Mouse (Mus musculus) heart, embryonic 15.5 days (tissue): ENCODE measurements around the gene Pqlc3. TPM values are rescaled to one million over a fixed set of nuclear protein-coding genes. Genes with fewer than 3 reads are reported as not detected.

Experiments
- ATAC-seq: fragments of 200-750 bp; cut with Nextera tagmentation; replicated peaks from 2 replicates; pipeline ENCODE4 v1.8.0; 2017; ENCODE audit warnings: low read depth, moderate TSS enrichment; ENCODE audit not compliant: insufficient number of reproducible peaks, insufficient read depth, low FRiP score
- H3K27ac ChIP-seq: fragments of 300-500 bp; sonication (generic); 2 replicates; pipeline ENCODE4 v1.5.1; 2015; ENCODE audit warnings: mild to moderate bottlenecking, inconsistent platforms
- H3K27me3 ChIP-seq: fragments of 300-500 bp; sonication (generic); 2 replicates; pipeline ENCODE4 v1.6.1; 2015; ENCODE audit warnings: inconsistent platforms
- H3K36me3 ChIP-seq: fragments of 300-500 bp; sonication (generic); 2 replicates; pipeline ENCODE4 v1.6.1; 2015; ENCODE audit warnings: mild to moderate bottlenecking, inconsistent platforms
- H3K4me1 ChIP-seq: fragments of 300-500 bp; sonication (generic); replicated peaks from 2 replicates; pipeline ENCODE4 v1.6.1; 2015; ENCODE audit warnings: inconsistent platforms
- H3K4me2 ChIP-seq: fragments of 300-500 bp; sonication (generic); 2 replicates; pipeline ENCODE4 v1.6.1; 2015; ENCODE audit warnings: inconsistent platforms, mild to moderate bottlenecking, moderate library complexity
- H3K4me3 ChIP-seq: fragments of 300-500 bp; sonication (generic); 2 replicates; pipeline ENCODE4 v1.5.1; 2015; ENCODE audit warnings: mild to moderate bottlenecking, inconsistent platforms
- H3K9ac ChIP-seq: fragments of 300-500 bp; sonication (generic); 2 replicates; pipeline ENCODE4 v1.6.1; 2015; ENCODE audit warnings: mild to moderate bottlenecking, inconsistent platforms
- H3K9me3 ChIP-seq: fragments of 300-500 bp; sonication (generic); replicated peaks from 2 replicates; pipeline ENCODE4 v1.6.1; 2016; ENCODE audit warnings: inconsistent platforms
- WGBS: fragments of 180-500 bp; shearing (Covaris S2); methylation state at CpG from one replicate; pipeline ENCODE4 v1.1.7; 2015; ENCODE audit warnings: mixed read lengths; 5-methylcytosine and 5-hydroxymethylcytosine counted together
- polyA plus RNA-seq: library from polyadenylated mRNA; unstranded; fragments of >200 nt; fragmentation: Nextera tagmentation; extraction: Ambion mirVana; gene quantifications from 2 replicates; pipeline ENCODE4 v1.2.1, GENCODE M21; 2015

Pqlc3 gene
- polyA plus RNA-seq, 1 experiment from 2014 or later = 4.0 TPM

GRCm38 (mm10) chr12:17000628-17001027, 420 bp upstream of the Pqlc3 start:
- Histone ChIP-seq H3K27ac (no peak overlapping the region), H3K4me3 (peak overlapping the region; percentile 74; the same call in 1 of the 2 replicates), H3K4me2 (peak overlapping the region; percentile 95; the same call in 1 of the 2 replicates), H3K4me1 (peaks cover 16% of the 10 kb centered on the region), H3K36me3 (no peaks in the 10 kb centered on the region), H3K9ac (no peak overlapping the region), H3K27me3 (peaks cover 9% of the 10 kb centered on the region), H3K9me3 (no peaks in the 10 kb centered on the region)
- WGBS = 58% methylated on average over 6 of the region's 6 CpGs
- no peak for ATAC-seq

- Histone ChIP-seq H3K4me2 (peak overlapping the region; percentile 95), H3K9ac (peak overlapping the region; percentile 54; the same call in 1 of the 2 replicates)
Measured at GRCm38 (mm10) chr12:16999146-16999545, 1.1 kb downstream of the Pqlc3 start.

GRCm38 (mm10) chr12:16996886-16997462, 3.2 kb downstream of the Pqlc3 start:
- Histone ChIP-seq H3K4me1 (peaks cover 16% of the 10 kb centered on the region), H3K9me3 (no peaks in the 10 kb centered on the region), H3K36me3 (no peaks in the 10 kb centered on the region; the same call in 1 of the 2 replicates), H3K27me3 (peaks cover 7% of the 10 kb centered on the region), H3K4me3 (no peak overlapping the region), H3K9ac (no peak overlapping the region), H3K4me2 (no peak overlapping the region), H3K27ac (no peak overlapping the region)
- 85% methylated on average over 5 of the region's 5 CpGs for WGBS
- ATAC-seq = no peak

More at GRCm38 (mm10) chr12:16999146-16999545, 1.1 kb downstream of the Pqlc3 start:
- no peak overlapping the region for H3K27ac ChIP-seq
- no peak for ATAC-seq
- H3K9me3 ChIP-seq = no peaks in the 10 kb centered on the region
- no peaks in the 10 kb centered on the region; the same call in 1 of the 2 replicates for H3K36me3 ChIP-seq
- H3K4me1 ChIP-seq = peaks cover 16% of the 10 kb centered on the region
- 5% methylated on average over 10 of the region's 10 CpGs for WGBS
- H3K4me3 ChIP-seq = peak overlapping the region; percentile 74
- H3K27me3 ChIP-seq = peaks cover 9% of the 10 kb centered on the region

- Histone ChIP-seq H3K9me3 (no peaks in the 10 kb centered on the region), H3K4me1 (peaks cover 16% of the 10 kb centered on the region), H3K27ac (no peak overlapping the region), H3K4me2 (no peak overlapping the region), H3K9ac (no peak overlapping the region), H3K27me3 (peaks cover 6% of the 10 kb centered on the region; the same call in 1 of the 2 replicates), H3K4me3 (no peak overlapping the region), H3K36me3 (no peaks in the 10 kb centered on the region; the same call in 1 of the 2 replicates)
- ATAC-seq = no peak
- 65% methylated on average over 5 of the region's 5 CpGs for WGBS
Measured at GRCm38 (mm10) chr12:16996281-16996680, 3.9 kb downstream of the Pqlc3 start.

GRCm38 (mm10) chr12:16994291-16994690, 5.9 kb downstream of the Pqlc3 start:
- no peak overlapping the region for H3K4me3 ChIP-seq
- 72% methylated on average over 2 of the region's 2 CpGs for WGBS
- H3K9me3 ChIP-seq = no peaks in the 10 kb centered on the region
- H3K27me3 ChIP-seq = no peaks in the 10 kb centered on the region
- H3K36me3 ChIP-seq = peaks cover 6% of the 10 kb centered on the region; the same call in 1 of the 2 replicates
- ATAC-seq = no peak
- no peak overlapping the region for H3K4me2 ChIP-seq
- H3K4me1 ChIP-seq = peaks cover 8% of the 10 kb centered on the region
- H3K27ac ChIP-seq = no peak overlapping the region
- no peak overlapping the region for H3K9ac ChIP-seq

- H3K9ac ChIP-seq = no peak overlapping the region
- H3K4me2 ChIP-seq = no peak overlapping the region
- H3K27ac ChIP-seq = no peak overlapping the region
- no peaks in the 10 kb centered on the region for H3K9me3 ChIP-seq
- H3K36me3 ChIP-seq = peaks cover 13% of the 10 kb centered on the region; the same call in 1 of the 2 replicates
- H3K4me1 ChIP-seq = no peaks in the 10 kb centered on the region
- H3K27me3 ChIP-seq = no peaks in the 10 kb centered on the region
- no peak for ATAC-seq
- WGBS = 85% methylated on average over 2 of the region's 2 CpGs
- H3K4me3 ChIP-seq = no peak overlapping the region
Measured at GRCm38 (mm10) chr12:16992355-16992754, 7.9 kb downstream of the Pqlc3 start.

GRCm38 (mm10) chr12:16991376-16991775, 8.8 kb downstream of the Pqlc3 start:
- Histone ChIP-seq H3K9me3 (no peaks in the 10 kb centered on the region), H3K27me3 (no peaks in the 10 kb centered on the region), H3K27ac (no peak overlapping the region), H3K9ac (no peak overlapping the region), H3K4me3 (no peak overlapping the region), H3K36me3 (peaks cover 20% of the 10 kb centered on the region; the same call in 1 of the 2 replicates), H3K4me1 (no peaks in the 10 kb centered on the region), H3K4me2 (no peak overlapping the region)
- 81% methylated on average over 2 of the region's 2 CpGs for WGBS
- ATAC-seq = no peak

- no peak for ATAC-seq
- no peak overlapping the region for H3K4me2 ChIP-seq
- H3K9me3 ChIP-seq = no peaks in the 10 kb centered on the region
- H3K27me3 ChIP-seq = no peaks in the 10 kb centered on the region
- no peak overlapping the region for H3K27ac ChIP-seq
- WGBS = 84% methylated on average over 1 of the region's 1 CpGs
- H3K9ac ChIP-seq = no peak overlapping the region
- no peaks in the 10 kb centered on the region for H3K4me1 ChIP-seq
- peaks cover 30% of the 10 kb centered on the region for H3K36me3 ChIP-seq
- H3K4me3 ChIP-seq = no peak overlapping the region
Measured at GRCm38 (mm10) chr12:16985778-16986177, 14.4 kb downstream of the Pqlc3 start.

- no peak for ATAC-seq
- no peak overlapping the region for H3K27ac ChIP-seq
- H3K36me3 ChIP-seq = peaks cover 78% of the 10 kb centered on the region
- H3K4me2 ChIP-seq = no peak overlapping the region
- H3K9ac ChIP-seq = no peak overlapping the region
- no peaks in the 10 kb centered on the region for H3K9me3 ChIP-seq
- no peak overlapping the region for H3K4me3 ChIP-seq
- H3K27me3 ChIP-seq = no peaks in the 10 kb centered on the region
- H3K4me1 ChIP-seq = no peaks in the 10 kb centered on the region
Measured at GRCm38 (mm10) chr12:16977120-16977519, 23.1 kb downstream of the Pqlc3 start.

GRCm38 (mm10) chr12:16966811-16967210, 33.4 kb downstream of the Pqlc3 start:
- no peak for ATAC-seq
- Histone ChIP-seq H3K27ac (no peak overlapping the region), H3K36me3 (peaks cover 65% of the 10 kb centered on the region)

GRCm38 (mm10) chr12:16963354-16963753, 36.9 kb downstream of the Pqlc3 start:
- no peaks in the 10 kb centered on the region for H3K27me3 ChIP-seq
- H3K27ac ChIP-seq = no peak overlapping the region
- 87% methylated on average over 2 of the region's 2 CpGs for WGBS
- H3K4me3 ChIP-seq = no peak overlapping the region
- ATAC-seq = no peak
- H3K36me3 ChIP-seq = peaks cover 65% of the 10 kb centered on the region
- no peak overlapping the region for H3K9ac ChIP-seq
- no peaks in the 10 kb centered on the region for H3K9me3 ChIP-seq
- no peaks in the 10 kb centered on the region for H3K4me1 ChIP-seq
- no peak overlapping the region for H3K4me2 ChIP-seq

More at GRCm38 (mm10) chr12:16966811-16967210, 33.4 kb downstream of the Pqlc3 start:
- no peak overlapping the region for H3K4me3 ChIP-seq
- H3K4me2 ChIP-seq = no peak overlapping the region
- no peaks in the 10 kb centered on the region for H3K4me1 ChIP-seq
- no peaks in the 10 kb centered on the region for H3K9me3 ChIP-seq
- H3K9ac ChIP-seq = no peak overlapping the region
- H3K27me3 ChIP-seq = no peaks in the 10 kb centered on the region
- whole genome bisulfite sequencing = 91% methylated on average over 2 of the region's 2 CpGs

GRCm38 (mm10) chr12:16958851-16959250, 41.4 kb downstream of the Pqlc3 start:
- no peak overlapping the region for H3K4me2 ChIP-seq
- H3K4me3 ChIP-seq = no peak overlapping the region
- WGBS = 64% methylated on average over 1 of the region's 1 CpGs
- no peaks in the 10 kb centered on the region for H3K27me3 ChIP-seq
- H3K9ac ChIP-seq = no peak overlapping the region
- no peak for ATAC-seq
- H3K36me3 ChIP-seq = peaks cover 59% of the 10 kb centered on the region
- H3K27ac ChIP-seq = no peak overlapping the region
- H3K9me3 ChIP-seq = no peaks in the 10 kb centered on the region
- H3K4me1 ChIP-seq = no peaks in the 10 kb centered on the region
